Mouse (Mus musculus) lung, embryonic 16.5 days (tissue): ENCODE data around the gene Phactr2. TPM values are rescaled to one million over a fixed set of nuclear protein-coding genes. Genes with fewer than 3 reads are reported as not detected.
"Not testable (repeated sequence)": the region's sequence is repeated elsewhere in the genome, so short reads cannot be mapped to it uniquely, and the experiment has no call there.

Experiments
- ATAC-seq: fragments of 200-750 bp; cut with Nextera tagmentation; 2 replicates; pipeline ENCODE4 v1.8.0; 2017; ENCODE audit warnings: low read depth, mild to moderate bottlenecking, moderate library complexity
- H3K27ac ChIP-seq: fragments of 300-500 bp; sonication (generic); 2 replicates; pipeline ENCODE4 v1.5.1; 2014; ENCODE audit warnings: mild to moderate bottlenecking, control low read depth, low read length
- H3K27me3 ChIP-seq: fragments of 300-500 bp; sonication (generic); 2 replicates; pipeline ENCODE4 v1.6.1; 2014; ENCODE audit warnings: low read depth, low read length, mixed read lengths; ENCODE audit not compliant: control insufficient read depth, insufficient read depth
- H3K36me3 ChIP-seq: fragments of 300-500 bp; sonication (generic); 2 replicates; pipeline ENCODE4 v1.6.1; 2014; ENCODE audit warnings: low read length; ENCODE audit not compliant: control insufficient read depth, insufficient read depth
- H3K4me1 ChIP-seq: fragments of 300-500 bp; sonication (generic); replicated peaks from 2 replicates; pipeline ENCODE4 v1.6.1; 2014; ENCODE audit warnings: low read length, mixed read lengths; ENCODE audit not compliant: control insufficient read depth, insufficient read depth
- H3K4me2 ChIP-seq: fragments of 300-500 bp; sonication (generic); 2 replicates; pipeline ENCODE4 v1.6.1; 2014; ENCODE audit warnings: low read depth, low read length, control low read depth
- H3K4me3 ChIP-seq: fragments of 300-500 bp; sonication (generic); 2 replicates; pipeline ENCODE4 v1.5.1; 2014; ENCODE audit warnings: mild to moderate bottlenecking, low read length, control low read depth
- H3K9ac ChIP-seq: fragments of 300-500 bp; sonication (generic); 2 replicates; pipeline ENCODE4 v1.6.1; 2014; ENCODE audit warnings: low read length, control low read depth
- H3K9me3 ChIP-seq: fragments of 300-500 bp; sonication (generic); 2 replicates; pipeline ENCODE4 v1.6.1; 2016; ENCODE audit warnings: low read length; ENCODE audit not compliant: control insufficient read depth
- WGBS: fragments of 180-500 bp; shearing (Covaris S2); extraction: QIAGEN DNeasy Blood & Tissue Kit; methylation state at CpG from one replicate; pipeline ENCODE4 v1.1.7; 2014; 5-methylcytosine and 5-hydroxymethylcytosine counted together
- polyA plus RNA-seq: library from polyadenylated mRNA; unstranded; fragments of >200 nt; fragmentation: Nextera tagmentation; extraction: Ambion mirVana; gene quantifications from 2 replicates; pipeline ENCODE4 v1.2.1, GENCODE M21; 2015

Gene Phactr2
- polyA plus RNA-seq, 1 experiment from 2014 or later = 22.3 TPM

DNA sequence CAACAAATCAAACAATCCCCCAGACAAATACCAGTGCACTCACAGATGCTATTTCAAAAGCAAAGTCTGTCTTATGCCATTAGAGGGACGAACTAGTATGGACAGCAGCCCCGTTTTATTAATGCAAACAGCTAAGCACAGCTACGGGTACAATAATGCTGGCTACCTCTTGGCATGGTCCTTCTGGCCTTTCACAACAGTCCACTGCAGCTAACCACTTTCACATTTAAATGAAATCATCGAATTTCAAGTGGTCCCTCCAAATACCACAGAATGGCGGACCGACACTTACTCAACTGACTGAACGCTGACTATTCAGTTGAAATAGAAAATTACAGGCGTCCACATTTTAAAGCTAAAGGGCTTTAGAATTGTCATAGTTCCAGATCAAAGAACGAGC is 261.9 kb downstream of the Phactr2 start:
- no peak for ATAC-seq
- Histone ChIP-seq H3K36me3 (no peaks in the 10 kb centered on the region), H3K27me3 (no peaks in the 10 kb centered on the region), H3K4me1 (peaks cover 22% of the 10 kb centered on the region), H3K9ac (no peak overlapping the region), H3K4me3 (no peak overlapping the region), H3K4me2 (no peak overlapping the region), H3K9me3 (no peaks in the 10 kb centered on the region), H3K27ac (no peak overlapping the region)
- WGBS = 58% methylated on average over 9 of the region's 9 CpGs

- H3K36me3 ChIP-seq = no peaks in the 10 kb centered on the region
- WGBS = 14% methylated on average over 8 of the region's 8 CpGs
Observed at GRCm38 (mm10) chr10:13209930-13210637, 264.1 kb downstream of the Phactr2 start.

GRCm38 (mm10) chr10:13209506-13209905 is 264.7 kb downstream of the Phactr2 start:
- 47% methylated on average over 3 of the region's 3 CpGs for WGBS
- Histone ChIP-seq H3K9ac (no peak overlapping the region), H3K27ac (peak overlapping the region; percentile 58), H3K27me3 (no peaks in the 10 kb centered on the region), H3K9me3 (no peaks in the 10 kb centered on the region), H3K4me2 (no peak overlapping the region), H3K4me3 (no peak overlapping the region), H3K36me3 (no peaks in the 10 kb centered on the region), H3K4me1 (peaks cover 22% of the 10 kb centered on the region)
- ATAC-seq = no peak

More at GRCm38 (mm10) chr10:13209930-13210637, 264.1 kb downstream of the Phactr2 start:
- peak overlapping the region; percentile 67 for H3K27ac ChIP-seq
- H3K4me1 ChIP-seq = peaks cover 22% of the 10 kb centered on the region
- no peaks in the 10 kb centered on the region for H3K27me3 ChIP-seq
- H3K4me2 ChIP-seq = no peak overlapping the region
- no peak overlapping the region for H3K9ac ChIP-seq
- peak; percentile 92 for ATAC-seq
- no peak overlapping the region for H3K4me3 ChIP-seq
- no peaks in the 10 kb centered on the region for H3K9me3 ChIP-seq

- H3K36me3 ChIP-seq = no peaks in the 10 kb centered on the region
- no peak overlapping the region for H3K4me3 ChIP-seq
- no peak overlapping the region for H3K9ac ChIP-seq
- no peaks in the 10 kb centered on the region for H3K27me3 ChIP-seq
- 76% methylated on average over 4 of the region's 4 CpGs for WGBS
- H3K4me1 ChIP-seq = peaks cover 18% of the 10 kb centered on the region
- no peaks in the 10 kb centered on the region for H3K9me3 ChIP-seq
- H3K27ac ChIP-seq = peak overlapping the region; percentile 56; the same call in 1 of the 2 replicates
- no peak overlapping the region for H3K4me2 ChIP-seq
- ATAC-seq = no peak
Observed at GRCm38 (mm10) chr10:13209061-13209460, 265.2 kb downstream of the Phactr2 start.

DNA sequence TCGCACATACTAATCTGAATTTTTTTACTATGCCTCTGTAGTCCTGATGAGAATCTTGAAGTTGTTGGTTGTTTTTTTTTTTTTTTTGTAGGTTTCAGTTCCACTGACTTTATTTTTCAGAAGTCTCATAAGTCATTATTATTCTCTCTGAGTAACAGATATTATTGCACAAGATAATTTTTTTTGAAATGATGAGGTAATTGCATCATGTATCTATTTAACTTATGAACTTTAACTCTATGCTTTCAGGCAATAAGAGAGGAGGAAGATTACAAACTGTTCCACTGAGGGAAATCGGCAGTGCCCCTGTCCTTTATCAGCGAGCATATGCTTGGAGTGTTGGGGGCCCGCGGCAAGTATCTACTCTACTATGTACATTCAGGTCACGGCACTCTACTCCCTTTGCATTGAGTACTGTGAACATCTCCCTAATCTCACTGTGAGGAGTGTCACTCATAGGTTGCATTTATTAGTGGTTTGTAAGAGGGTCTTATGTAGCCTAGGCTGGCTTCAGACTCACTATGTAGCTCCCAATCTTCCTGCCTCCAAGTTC is 272.4 kb downstream of the Phactr2 start:
- no peaks in the 10 kb centered on the region for H3K36me3 ChIP-seq
- H3K27me3 ChIP-seq = no peaks in the 10 kb centered on the region
- H3K4me1 ChIP-seq = no peaks in the 10 kb centered on the region
- H3K9ac ChIP-seq = no peak overlapping the region
- H3K9me3 ChIP-seq = no peaks in the 10 kb centered on the region
- no peak overlapping the region for H3K27ac ChIP-seq
- ATAC-seq = no peak
- WGBS = 89% methylated on average over 6 of the region's 6 CpGs
- H3K4me2 ChIP-seq = no peak overlapping the region
- no peak overlapping the region for H3K4me3 ChIP-seq

DNA sequence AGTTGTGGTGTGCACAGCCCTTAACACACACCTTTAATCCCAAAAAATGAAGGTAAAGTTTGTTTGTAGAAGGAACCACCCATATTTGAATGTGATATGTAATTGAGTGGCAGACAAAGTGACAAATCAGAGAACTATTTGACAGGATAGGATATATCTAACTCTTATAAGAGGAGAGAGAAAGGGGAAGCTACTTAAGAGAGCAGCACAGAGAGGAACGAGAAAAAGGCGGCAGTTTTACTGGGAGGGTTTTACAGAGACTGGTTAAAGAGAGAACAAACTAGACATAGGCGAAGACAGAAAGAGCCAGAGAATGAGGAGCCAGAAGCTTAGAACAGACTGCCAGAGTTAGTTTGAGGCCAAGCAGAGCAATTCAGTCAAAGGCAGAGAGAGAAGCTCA is 273.4 kb downstream of the Phactr2 start:
- H3K9ac ChIP-seq = no peak overlapping the region

GRCm38 (mm10) chr10:13199234-13199633 is 275.0 kb downstream of the Phactr2 start:
- H3K36me3 ChIP-seq = no peaks in the 10 kb centered on the region
- H3K4me2 ChIP-seq = no peak overlapping the region
- no peaks in the 10 kb centered on the region for H3K9me3 ChIP-seq
- no peak overlapping the region for H3K27ac ChIP-seq
- no peaks in the 10 kb centered on the region for H3K27me3 ChIP-seq
- H3K9ac ChIP-seq = no peak overlapping the region
- WGBS = 97% methylated on average over 1 of the region's 1 CpGs
- no peak for ATAC-seq
- H3K4me1 ChIP-seq = no peaks in the 10 kb centered on the region
- no peak overlapping the region for H3K4me3 ChIP-seq

More for the DNA sequence above, 273.4 kb downstream of the Phactr2 start:
- 90% methylated on average over 3 of the region's 3 CpGs for WGBS
- ATAC-seq = no peak
- H3K36me3 ChIP-seq = no peaks in the 10 kb centered on the region
- no peak overlapping the region for H3K27ac ChIP-seq
- no peaks in the 10 kb centered on the region for H3K27me3 ChIP-seq
- no peak overlapping the region for H3K4me3 ChIP-seq
- no peaks in the 10 kb centered on the region for H3K9me3 ChIP-seq
- no peaks in the 10 kb centered on the region for H3K4me1 ChIP-seq
- H3K4me2 ChIP-seq = no peak overlapping the region

DNA sequence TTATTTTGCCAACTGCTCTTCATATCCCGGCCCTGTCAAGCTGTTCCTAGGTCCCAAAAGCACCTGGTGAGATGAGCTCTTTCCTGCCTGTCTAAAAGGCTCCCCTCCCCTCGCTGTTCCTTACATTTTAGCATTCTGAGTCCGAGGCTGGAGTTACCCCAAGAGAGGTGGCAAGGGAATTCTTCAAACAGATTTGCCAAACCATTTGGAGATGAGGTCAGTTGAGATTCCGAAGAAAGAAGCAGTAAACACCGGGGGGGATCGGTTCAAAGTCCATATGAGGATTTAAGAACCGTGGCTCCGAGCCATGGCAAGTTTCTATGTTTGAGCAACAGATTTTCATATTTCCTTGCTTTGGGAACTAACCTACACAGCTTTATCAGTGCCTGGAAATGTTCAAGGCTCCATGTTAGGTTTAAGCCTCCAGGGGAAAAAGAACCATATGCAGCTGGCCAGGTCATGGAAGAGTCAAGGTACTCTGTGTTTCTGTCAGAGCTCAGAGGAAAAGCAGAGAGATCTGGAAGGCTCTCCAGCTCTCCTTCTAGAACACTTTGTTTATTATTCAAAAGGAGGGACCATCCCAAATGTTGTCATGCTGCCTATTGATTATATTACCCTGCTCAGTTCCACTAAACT is 277.2 kb downstream of the Phactr2 start:
- H3K4me3 ChIP-seq = no peak overlapping the region
- H3K27me3 ChIP-seq = no peaks in the 10 kb centered on the region
- ATAC-seq = no peak
- H3K9me3 ChIP-seq = no peaks in the 10 kb centered on the region
- H3K4me2 ChIP-seq = no peak overlapping the region
- peaks cover 3% of the 10 kb centered on the region; the same call in 1 of the 2 replicates for H3K4me1 ChIP-seq
- 73% methylated on average over 8 of the region's 8 CpGs for WGBS
- no peaks in the 10 kb centered on the region for H3K36me3 ChIP-seq
- no peak overlapping the region for H3K9ac ChIP-seq
- no peak overlapping the region for H3K27ac ChIP-seq

DNA sequence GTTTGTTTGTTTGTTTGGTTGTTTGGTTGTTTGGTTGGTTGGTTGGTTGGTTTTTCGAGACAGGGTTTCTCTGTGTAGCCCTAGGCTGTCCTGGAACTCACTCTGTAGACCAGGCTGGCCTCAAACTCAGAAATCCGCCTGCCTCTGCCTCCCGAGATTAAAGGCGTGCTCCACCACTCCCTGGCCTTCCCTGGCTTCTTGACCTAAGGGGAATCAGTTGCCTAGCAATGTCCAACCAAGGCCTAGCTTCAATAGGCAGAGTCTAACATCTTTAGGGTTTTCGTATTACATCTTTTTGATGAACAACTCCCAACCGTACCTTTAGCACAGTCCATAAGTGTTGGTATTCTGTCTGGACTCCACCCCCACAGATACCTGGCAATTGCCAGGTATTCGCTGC is 280.7 kb downstream of the Phactr2 start:
- H3K4me1 ChIP-seq, ATAC-seq, H3K27ac ChIP-seq, H3K9me3 ChIP-seq, H3K27me3 ChIP-seq, H3K9ac ChIP-seq: not testable (repeated sequence)
- peaks cover 14% of the 10 kb centered on the region for H3K36me3 ChIP-seq
- H3K4me2 ChIP-seq = peak overlapping the region; percentile 48
- WGBS = 80% methylated on average over 7 of the region's 7 CpGs
- H3K4me3 ChIP-seq = peak overlapping the region; percentile 71
